Mouse (Mus musculus) thymus, adult 2 months (tissue): ENCODE measurements around the gene Sgms1.

Experiments used
- CTCF ChIP-seq: fragments of 200-500 bp; IDR thresholded peaks from 2 replicates; pipeline ENCODE4 v1.5.1; 2012; ENCODE audit warnings: mild to moderate bottlenecking, control low read depth, low read length, moderate library complexity, borderline replicate concordance; ENCODE audit not compliant: control insufficient read depth, poor library complexity, insufficient read depth; ENCODE audit errors: extremely low read depth
- POLR2A ChIP-seq: fragments of 200-500 bp; IDR thresholded peaks from 2 replicates; pipeline ENCODE4 v1.6.1; 2012; ENCODE audit warnings: mild to moderate bottlenecking, low read length, control low read depth, moderate library complexity; ENCODE audit not compliant: control insufficient read depth, poor library complexity, insufficient read depth; ENCODE audit errors: extremely low read depth

DNA sequence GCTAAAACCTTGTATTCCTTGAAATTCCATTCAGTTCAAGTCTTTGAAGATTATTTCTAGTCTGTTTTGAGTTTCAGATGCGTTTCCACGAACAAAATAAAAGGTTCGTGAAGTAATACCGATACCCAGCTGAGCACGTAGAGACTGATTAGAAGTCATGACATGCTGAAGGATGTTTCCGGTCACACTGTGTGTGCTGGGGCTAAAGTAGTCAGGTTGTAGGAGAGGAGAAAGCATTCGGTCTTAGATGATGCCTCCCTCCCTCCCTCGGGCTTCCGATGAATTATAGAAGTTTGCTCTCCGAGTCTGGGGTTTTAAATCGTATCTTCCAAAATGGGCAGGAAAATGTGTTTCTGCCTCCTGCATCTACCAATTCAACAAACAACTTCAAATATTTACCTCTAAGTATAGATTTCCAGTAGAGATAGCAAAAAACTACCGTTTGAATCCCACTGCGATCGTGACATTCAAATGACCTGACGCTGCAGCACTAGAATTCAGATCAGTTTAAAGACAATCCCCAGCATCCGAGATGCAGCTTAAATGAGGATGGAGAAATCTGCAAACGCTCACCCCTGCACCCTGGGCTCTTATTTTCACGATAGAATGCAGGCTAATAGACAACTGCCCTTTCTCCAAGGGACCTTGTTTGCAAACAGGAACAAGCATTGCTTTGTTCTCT is 287.1 kb downstream of the Sgms1 start:
- TF ChIP-seq CTCF (no peak), POLR2A (no peak)
